Mouse (Mus musculus): ENCODE measurements around the gene Gpatch3.

DNA sequence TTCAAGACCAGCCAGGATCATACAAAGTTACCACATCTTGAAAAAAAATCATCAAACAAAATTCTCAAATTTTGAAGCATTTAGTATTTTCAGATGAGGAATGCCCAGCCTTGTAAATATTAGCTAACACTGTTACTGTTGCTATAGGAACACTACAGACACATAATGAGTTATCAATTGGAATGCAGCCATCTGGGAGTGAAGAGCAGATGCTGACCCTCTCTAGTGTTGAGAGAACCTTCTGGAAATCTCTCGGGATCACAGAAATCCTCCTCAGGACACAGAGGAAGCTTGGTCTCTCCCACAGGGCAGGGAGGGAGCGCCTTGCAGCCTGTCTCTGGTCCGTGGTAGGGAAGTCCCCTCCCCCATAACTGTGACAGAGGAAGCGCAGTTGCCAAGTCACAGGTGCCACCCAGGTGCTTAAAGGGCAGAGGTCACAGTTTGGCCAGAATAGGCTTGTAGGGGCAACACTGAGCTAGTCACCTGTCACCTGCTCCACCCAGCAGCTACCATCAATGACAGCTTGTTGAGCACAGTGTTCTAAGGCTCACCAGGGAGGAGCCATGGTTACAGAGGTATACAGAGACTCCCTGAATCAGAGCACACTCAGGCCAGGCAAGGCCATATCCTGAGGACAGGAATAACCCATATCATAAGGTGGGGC, 45.1 kb downstream of the Gpatch3 start:
- TF ChIP-seq CTCF (IDR thresholded peaks at IDR 0.05; ENCODE audit: low read depth) (no peak), EP300 (IDR thresholded peaks at IDR 0.05; ENCODE audit: low read depth) (no peak)
